Mouse (Mus musculus): ENCODE measurements at regions not wholly inside any gene's neighbourhood (a gene's known extent, or its start where the extent isn't known, plus 50 kb on each side); places are given as distances from the start of the nearest gene placed in this dataset.
"Not testable (repeated sequence)": the region's sequence is repeated elsewhere in the genome, so short reads cannot be mapped to it uniquely, and the experiment has no call there.

- Histone ChIP-seq H3K27ac (replicated peaks; ENCODE audit: low read depth, low read length) (no peak overlapping the region), H3K27me3 (ENCODE audit: control insufficient read depth, insufficient read depth, low read length) (no peaks in the 10 kb centered on the region), H3K9ac (ENCODE audit: low read length) (no peak overlapping the region), H3K36me3 (ENCODE audit: control insufficient read depth, insufficient read depth, low read length) (no peaks in the 10 kb centered on the region), H3K4me2 (ENCODE audit: low read depth, severe bottlenecking) (no peak overlapping the region), H3K9me3 (ENCODE audit: control insufficient read depth, low read length) (no peaks in the 10 kb centered on the region), H3K4me1 (ENCODE audit: control insufficient read depth, insufficient read depth, low read length) (no peaks in the 10 kb centered on the region), H3K4me3 (ENCODE audit: low read depth, low read length) (no peak overlapping the region)
- ATAC-seq (ENCODE audit: insufficient number of reproducible peaks, low FRiP score, low TSS enrichment, low read depth) (no peak), DNase-seq (ENCODE audit: low spot score) (no peak)
- WGBS: 94% methylated on average over 1 of the region's 1 CpGs
These were observed 570.2 kb downstream of the Nova1 start for GRCm38 (mm10) chr12:46248402-46249018.

- no peak for ATAC-seq (ENCODE audit: insufficient number of reproducible peaks, low FRiP score, low TSS enrichment, low read depth)
- Histone ChIP-seq H3K36me3 (ENCODE audit: control insufficient read depth, insufficient read depth, low read length) (no peaks in the 10 kb centered on the region), H3K9ac (ENCODE audit: low read length) (no peak overlapping the region), H3K27ac (replicated peaks; ENCODE audit: low read depth, low read length) (no peak overlapping the region), H3K9me3 (ENCODE audit: control insufficient read depth, low read length) (no peaks in the 10 kb centered on the region), H3K27me3 (ENCODE audit: control insufficient read depth, insufficient read depth, low read length) (no peaks in the 10 kb centered on the region), H3K4me1 (ENCODE audit: control insufficient read depth, insufficient read depth, low read length) (no peaks in the 10 kb centered on the region), H3K4me3 (ENCODE audit: low read depth, low read length) (no peak overlapping the region), H3K4me2 (ENCODE audit: low read depth, severe bottlenecking) (no peak overlapping the region)
- no peak for DNase-seq (ENCODE audit: low spot score)
- 91% methylated on average over 3 of the region's 3 CpGs for WGBS
These were observed 573.8 kb downstream of the Nova1 start for GRCm38 (mm10) chr12:46244925-46245324.

- no peaks in the 10 kb centered on the region for H3K36me3 ChIP-seq (ENCODE audit: control insufficient read depth, insufficient read depth, low read length)
- H3K9ac ChIP-seq (ENCODE audit: low read length): no peak overlapping the region
- H3K4me2 ChIP-seq (ENCODE audit: low read depth, severe bottlenecking): no peak overlapping the region
- no peak for ATAC-seq (ENCODE audit: insufficient number of reproducible peaks, low FRiP score, low TSS enrichment, low read depth)
- WGBS: 86% methylated on average over 4 of the region's 4 CpGs
- no peak overlapping the region for H3K4me3 ChIP-seq (ENCODE audit: low read depth, low read length)
- no peak for DNase-seq (ENCODE audit: low spot score)
- H3K4me1 ChIP-seq (ENCODE audit: control insufficient read depth, insufficient read depth, low read length): no peaks in the 10 kb centered on the region
- H3K27me3 ChIP-seq (ENCODE audit: control insufficient read depth, insufficient read depth, low read length): no peaks in the 10 kb centered on the region
- no peak overlapping the region for H3K27ac ChIP-seq (replicated peaks; ENCODE audit: low read depth, low read length)
- no peaks in the 10 kb centered on the region for H3K9me3 ChIP-seq (ENCODE audit: control insufficient read depth, low read length)
These were observed 586.4 kb downstream of the Nova1 start for GRCm38 (mm10) chr12:46232359-46232758.

- not testable (repeated sequence) for H3K4me2 ChIP-seq (ENCODE audit: low read depth, severe bottlenecking); H3K9ac ChIP-seq (ENCODE audit: low read length); DNase-seq (ENCODE audit: low spot score); H3K27ac ChIP-seq (replicated peaks; ENCODE audit: low read depth, low read length); H3K27me3 ChIP-seq (ENCODE audit: control insufficient read depth, insufficient read depth, low read length); H3K4me3 ChIP-seq (ENCODE audit: low read depth, low read length); ATAC-seq (ENCODE audit: insufficient number of reproducible peaks, low FRiP score, low TSS enrichment, low read depth); H3K4me1 ChIP-seq (ENCODE audit: control insufficient read depth, insufficient read depth, low read length); H3K36me3 ChIP-seq (ENCODE audit: control insufficient read depth, insufficient read depth, low read length); H3K9me3 ChIP-seq (ENCODE audit: control insufficient read depth, low read length)
- WGBS: 69% methylated on average over 1 of the region's 1 CpGs
These were observed 603.4 kb downstream of the Nova1 start for GRCm38 (mm10) chr12:46215328-46215727.

- DNase-seq (ENCODE audit: low spot score) (no peak), ATAC-seq (ENCODE audit: insufficient number of reproducible peaks, low FRiP score, low TSS enrichment, low read depth) (no peak)
- Histone ChIP-seq H3K4me2 (ENCODE audit: low read depth, severe bottlenecking) (no peak overlapping the region), H3K36me3 (ENCODE audit: control insufficient read depth, insufficient read depth, low read length) (no peaks in the 10 kb centered on the region), H3K9me3 (ENCODE audit: control insufficient read depth, low read length) (no peaks in the 10 kb centered on the region), H3K4me1 (ENCODE audit: control insufficient read depth, insufficient read depth, low read length) (no peaks in the 10 kb centered on the region), H3K4me3 (ENCODE audit: low read depth, low read length) (no peak overlapping the region), H3K9ac (ENCODE audit: low read length) (no peak overlapping the region), H3K27ac (replicated peaks; ENCODE audit: low read depth, low read length) (no peak overlapping the region), H3K27me3 (ENCODE audit: control insufficient read depth, insufficient read depth, low read length) (no peaks in the 10 kb centered on the region)
These were observed 619.7 kb downstream of the Nova1 start for GRCm38 (mm10) chr12:46199076-46199475.

- ATAC-seq (ENCODE audit: insufficient number of reproducible peaks, low FRiP score, low TSS enrichment, low read depth) (no peak), DNase-seq (ENCODE audit: low spot score) (no peak)
- H3K4me3 ChIP-seq (ENCODE audit: low read depth, low read length): no peak overlapping the region
- no peaks in the 10 kb centered on the region for H3K36me3 ChIP-seq (ENCODE audit: control insufficient read depth, insufficient read depth, low read length)
- H3K9me3 ChIP-seq (ENCODE audit: control insufficient read depth, low read length): no peaks in the 10 kb centered on the region
- no peak overlapping the region for H3K4me2 ChIP-seq (ENCODE audit: low read depth, severe bottlenecking)
- H3K27ac ChIP-seq (replicated peaks; ENCODE audit: low read depth, low read length): no peak overlapping the region
- WGBS: 64% methylated on average over 2 of the region's 2 CpGs
- no peak overlapping the region for H3K9ac ChIP-seq (ENCODE audit: low read length)
- no peaks in the 10 kb centered on the region for H3K4me1 ChIP-seq (ENCODE audit: control insufficient read depth, insufficient read depth, low read length)
- no peaks in the 10 kb centered on the region for H3K27me3 ChIP-seq (ENCODE audit: control insufficient read depth, insufficient read depth, low read length)
These were observed 621.1 kb downstream of the Nova1 start for GRCm38 (mm10) chr12:46197482-46198101.

GRCm38 (mm10) chr12:46194173-46194572 lies 624.6 kb downstream of the Nova1 start:
- Histone ChIP-seq H3K9ac (ENCODE audit: low read length) (no peak overlapping the region), H3K36me3 (ENCODE audit: control insufficient read depth, insufficient read depth, low read length) (no peaks in the 10 kb centered on the region), H3K4me1 (ENCODE audit: control insufficient read depth, insufficient read depth, low read length) (no peaks in the 10 kb centered on the region), H3K4me2 (ENCODE audit: low read depth, severe bottlenecking) (no peak overlapping the region), H3K9me3 (ENCODE audit: control insufficient read depth, low read length) (no peaks in the 10 kb centered on the region), H3K27me3 (ENCODE audit: control insufficient read depth, insufficient read depth, low read length) (no peaks in the 10 kb centered on the region), H3K4me3 (ENCODE audit: low read depth, low read length) (no peak overlapping the region), H3K27ac (replicated peaks; ENCODE audit: low read depth, low read length) (no peak overlapping the region)
- DNase-seq (ENCODE audit: low spot score) (no peak), ATAC-seq (ENCODE audit: insufficient number of reproducible peaks, low FRiP score, low TSS enrichment, low read depth) (no peak)
- 87% methylated on average over 1 of the region's 1 CpGs for WGBS
